Mouse (Mus musculus) Muller cell, postnatal 12 days (primary cell): ENCODE data around the gene Dmrtc1c2.
"Not testable (repeated sequence)": the region's sequence is repeated elsewhere in the genome, so short reads cannot be mapped to it uniquely, and the experiment has no call there.

Source experiments
- DNase-seq: peaks from one replicate; pipeline ENCODE4 v3.0.0-alpha.2; 2015; ENCODE audit errors: inconsistent ontology term

Dmrtc1c2 gene

GRCm38 (mm10) chrX:102854516-102854915 lies at the start of gene Dmrtc1c2:
Gene Dmrtc1c2 (minus strand): TSS chrX:102854616.
- not testable (repeated sequence) for DNase-seq

- no peak for DNase-seq
These were observed 13.5 kb upstream of the Dmrtc1c2 start, which contains the start of gene 1700031F05Rik for GRCm38 (mm10) chrX:102867871-102868270. Gene 1700031F05Rik (minus strand): TSS chrX:102867971.

- DNase-seq: no peak
These were observed 42.1 kb downstream of the Dmrtc1c2 start for GRCm38 (mm10) chrX:102812311-102812710.

GRCm38 (mm10) chrX:102802663-102803062 lies 51.8 kb downstream of the Dmrtc1c2 start, which contains the start of gene Dmrtc1c1:
Gene Dmrtc1c1 (plus strand): TSS chrX:102802963.
- DNase-seq: not testable (repeated sequence)
